Mouse (Mus musculus): ENCODE data around the gene Kcnj12.

Gene Kcnj12

GRCm38 (mm10) chr11:61025594-61025993 lies 3.2 kb downstream of the Kcnj12 start:
- DNase-seq (ENCODE audit: low spot score) = no peak

DNA sequence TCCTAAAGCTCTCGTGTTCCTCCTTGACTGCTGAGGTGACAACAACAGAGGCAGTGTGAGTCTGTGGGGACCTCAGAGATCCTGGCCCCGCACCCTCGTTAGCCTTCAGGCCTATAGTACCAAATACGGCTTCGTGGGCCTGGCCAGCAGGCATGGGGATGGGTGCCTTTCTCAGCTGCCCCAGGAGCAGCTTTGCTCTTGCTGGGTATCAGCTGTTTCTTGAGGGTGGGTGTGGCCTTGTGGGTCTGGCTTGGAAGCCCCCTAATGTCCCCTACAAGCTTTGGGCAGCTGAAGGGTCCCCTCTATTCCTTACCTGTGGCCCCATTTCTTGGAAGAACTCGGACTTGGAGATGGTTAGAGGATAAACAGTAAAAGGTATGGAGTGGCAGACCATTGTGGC lies 4.0 kb downstream of the Kcnj12 start:
- no peak for DNase-seq (ENCODE audit: low spot score)

- no peak for DNase-seq (ENCODE audit: low spot score)
These were observed 4.8 kb downstream of the Kcnj12 start for GRCm38 (mm10) chr11:61027160-61027559.

DNA sequence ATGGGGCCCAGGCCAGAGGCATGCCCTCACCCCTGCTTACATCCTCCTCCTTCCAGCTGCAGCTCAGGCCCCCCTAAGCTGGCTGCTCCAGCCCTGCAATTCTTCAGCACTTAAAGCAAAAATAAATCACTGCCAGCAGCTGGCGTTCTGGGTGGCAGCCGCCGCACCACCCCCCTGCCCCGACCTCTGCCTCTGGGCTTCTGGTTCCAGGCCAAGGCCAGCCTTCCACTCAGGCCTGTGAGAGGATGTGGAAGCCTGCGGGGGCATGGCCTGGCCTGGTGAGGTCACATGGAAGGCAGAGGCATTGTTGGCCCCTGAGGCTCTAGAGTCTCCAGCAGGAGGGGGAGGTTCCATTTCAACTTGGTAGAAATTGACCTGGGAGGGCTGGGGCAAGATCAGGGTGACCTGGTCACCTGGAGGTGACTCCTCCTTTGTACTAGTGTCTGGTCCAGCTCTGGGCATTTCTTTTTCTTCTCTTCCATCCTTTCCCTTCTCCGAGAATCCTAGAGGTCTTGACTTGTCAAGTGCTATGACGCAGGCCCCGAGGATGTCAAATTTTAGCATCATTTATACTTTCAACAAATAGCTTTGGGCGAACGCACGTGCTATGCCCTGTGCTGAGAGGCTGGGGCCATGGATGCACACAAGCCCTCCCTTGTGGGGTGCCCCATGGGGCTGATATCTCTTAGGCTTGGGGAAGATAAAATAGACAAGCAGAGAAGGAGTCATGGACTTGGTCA lies 6.0 kb downstream of the Kcnj12 start:
- no peak for DNase-seq (ENCODE audit: low spot score)

GRCm38 (mm10) chr11:61029116-61029740 lies 6.9 kb downstream of the Kcnj12 start:
- no peak for DNase-seq (ENCODE audit: low spot score)

DNA sequence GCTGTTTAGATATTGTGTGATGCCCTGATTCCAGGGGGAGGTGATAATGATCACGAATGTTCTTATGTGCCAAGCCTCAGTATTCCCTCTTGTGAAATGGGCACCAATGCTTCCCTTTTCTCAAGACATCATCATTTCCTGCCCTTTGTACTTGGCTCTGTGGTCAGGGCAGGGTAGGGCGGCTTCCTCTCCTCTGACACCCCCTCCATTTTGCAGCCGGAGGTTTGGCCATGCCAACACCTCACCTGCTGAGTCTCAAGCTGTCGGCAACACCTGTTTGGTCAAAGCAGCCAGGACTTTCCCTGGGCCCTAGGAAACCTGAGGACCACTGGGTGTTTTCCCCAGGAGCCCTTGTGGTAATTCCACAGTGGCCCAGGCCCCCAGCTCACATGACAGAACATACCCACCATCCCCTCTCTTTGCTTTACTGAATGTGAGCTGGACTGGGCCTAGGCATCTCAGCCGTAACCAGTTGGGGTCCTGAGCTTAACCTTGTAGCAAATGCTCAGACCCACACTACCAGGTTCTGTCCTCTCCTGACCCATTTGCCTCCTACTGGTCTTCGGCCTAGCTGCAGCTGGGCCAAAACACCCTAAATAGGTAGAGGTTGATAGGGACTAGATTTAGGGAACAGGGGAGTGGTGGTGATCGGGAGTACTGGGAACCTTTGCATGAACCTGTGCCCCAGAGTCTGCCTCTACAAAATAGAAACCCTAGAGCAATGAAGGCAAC lies 7.7 kb downstream of the Kcnj12 start:
- DNase-seq (ENCODE audit: low spot score) = no peak

- DNase-seq (ENCODE audit: low spot score) = no peak
These were observed 8.8 kb downstream of the Kcnj12 start for GRCm38 (mm10) chr11:61031137-61031536.

DNA sequence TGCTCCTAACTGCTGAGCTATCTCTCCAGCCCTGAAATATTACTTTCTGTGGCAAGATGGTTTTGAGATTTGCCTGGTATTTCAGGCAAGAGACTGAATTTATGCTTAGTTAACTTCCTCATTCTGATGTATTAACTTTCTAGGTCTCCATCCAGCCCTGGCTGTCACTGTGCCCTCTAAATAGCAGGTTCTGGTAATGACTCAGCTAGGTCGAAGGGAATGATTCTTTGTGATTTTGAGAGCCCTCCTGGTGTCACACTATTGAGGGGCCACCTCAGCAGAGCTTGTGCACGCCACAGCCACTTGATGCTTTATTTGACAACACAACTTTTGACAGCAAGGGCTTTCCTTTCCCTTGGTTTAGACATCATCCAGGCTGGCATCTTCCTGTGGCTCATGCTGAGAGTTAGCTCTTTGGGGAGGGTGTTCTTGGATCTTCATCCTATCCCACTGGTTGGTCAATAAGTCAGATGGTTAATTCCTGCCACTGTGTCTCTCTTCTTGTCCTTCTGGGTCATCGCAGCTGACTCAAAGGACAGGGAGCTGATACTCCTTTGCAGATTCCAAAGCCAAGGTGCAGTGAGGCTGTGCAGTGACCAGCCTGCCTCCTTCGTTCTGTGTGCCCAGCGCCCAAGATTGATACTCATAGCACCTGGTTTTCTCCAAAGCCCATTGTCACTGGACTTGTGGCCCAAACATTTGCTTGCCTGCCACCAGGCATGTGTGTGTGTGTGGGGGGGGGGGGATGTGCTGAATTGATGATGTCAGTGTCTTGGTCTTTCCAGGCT lies 9.5 kb downstream of the Kcnj12 start:
- no peak for DNase-seq (ENCODE audit: low spot score)

DNA sequence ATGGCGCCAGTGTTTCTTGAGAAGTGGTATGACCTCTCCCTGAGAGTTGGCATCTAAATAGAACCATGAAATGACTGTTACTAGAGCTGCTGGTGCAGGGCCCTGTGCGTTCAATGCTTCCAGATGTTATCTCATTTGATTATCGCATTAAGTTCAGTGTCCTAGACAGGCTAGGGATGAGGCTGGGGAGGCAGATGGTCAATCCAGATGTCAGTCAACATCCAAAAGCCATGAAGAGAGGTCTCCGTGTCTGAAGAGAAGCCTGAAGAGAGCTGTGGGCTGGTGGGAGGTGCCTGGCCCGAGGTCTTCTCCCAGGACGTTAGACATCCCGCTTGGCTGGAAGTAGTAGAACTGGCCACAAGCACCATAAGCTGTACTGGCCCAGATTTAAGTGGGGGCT lies 10.1 kb downstream of the Kcnj12 start:
- DNase-seq (ENCODE audit: low spot score) = no peak

DNA sequence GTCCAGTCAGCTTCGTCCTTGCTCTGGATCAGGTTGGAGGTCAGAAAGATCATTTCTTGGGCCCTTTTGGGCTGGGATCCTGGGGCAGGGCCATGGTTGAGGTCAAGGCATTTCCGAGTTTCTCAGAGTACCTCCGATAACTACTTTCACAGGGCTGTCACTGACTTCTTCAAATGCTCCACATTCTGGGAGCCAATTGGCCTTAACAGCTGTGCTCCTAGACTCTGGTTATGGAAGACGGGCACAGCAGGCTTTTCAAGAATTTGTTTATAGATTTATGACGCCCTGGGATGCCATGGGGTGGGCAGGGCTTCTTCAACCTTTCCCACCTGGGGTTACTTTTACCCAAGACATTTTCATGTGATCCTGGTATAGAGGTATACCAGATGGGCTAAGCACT lies 10.8 kb downstream of the Kcnj12 start:
- no peak for DNase-seq (ENCODE audit: low spot score)

DNA sequence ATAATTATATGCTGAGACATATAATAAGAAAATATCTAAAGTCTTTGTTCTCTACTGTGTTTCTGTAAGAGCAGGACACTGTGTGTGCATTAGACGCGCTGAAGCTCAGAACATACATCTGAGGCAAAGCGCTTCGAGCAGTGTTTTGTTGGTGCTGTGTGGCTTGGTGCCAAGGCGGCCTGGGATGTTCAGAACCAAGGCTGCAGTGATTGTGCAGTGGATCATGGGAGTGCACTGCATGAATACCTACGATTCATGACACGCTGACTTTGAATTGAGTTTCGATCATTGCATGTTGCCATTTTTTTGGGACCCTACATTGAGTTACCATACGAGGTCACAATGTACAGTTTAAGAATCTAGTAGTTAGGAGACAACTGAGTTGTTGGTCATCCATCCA lies 14.3 kb downstream of the Kcnj12 start:
- DNase-seq (ENCODE audit: low spot score) = no peak

DNA sequence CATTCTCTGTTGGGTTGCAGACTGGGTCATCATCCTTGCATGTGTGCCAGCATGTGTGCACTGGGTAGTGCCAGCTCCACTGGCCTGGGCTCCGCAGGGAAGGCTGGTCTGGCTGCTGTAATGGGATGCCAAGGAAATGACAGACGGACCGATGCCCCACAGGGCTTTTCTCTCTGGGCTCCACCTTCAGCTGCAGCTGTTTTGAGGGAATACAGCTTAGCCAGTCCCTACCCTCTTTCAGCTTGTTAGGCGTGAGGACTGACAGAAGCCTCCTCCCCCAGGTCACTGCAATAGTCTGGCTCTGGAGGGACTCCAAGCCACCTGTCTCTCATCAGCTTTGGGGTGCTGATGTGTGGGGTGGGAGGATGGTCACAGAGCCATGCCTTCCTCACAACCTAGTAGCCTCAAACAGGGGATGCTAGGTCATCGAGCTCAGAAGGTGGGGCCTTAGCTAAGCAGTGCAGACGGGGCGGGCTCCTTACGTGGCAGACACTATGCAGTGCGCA lies 16.0 kb downstream of the Kcnj12 start:
- no peak for DNase-seq (ENCODE audit: low spot score)

DNA sequence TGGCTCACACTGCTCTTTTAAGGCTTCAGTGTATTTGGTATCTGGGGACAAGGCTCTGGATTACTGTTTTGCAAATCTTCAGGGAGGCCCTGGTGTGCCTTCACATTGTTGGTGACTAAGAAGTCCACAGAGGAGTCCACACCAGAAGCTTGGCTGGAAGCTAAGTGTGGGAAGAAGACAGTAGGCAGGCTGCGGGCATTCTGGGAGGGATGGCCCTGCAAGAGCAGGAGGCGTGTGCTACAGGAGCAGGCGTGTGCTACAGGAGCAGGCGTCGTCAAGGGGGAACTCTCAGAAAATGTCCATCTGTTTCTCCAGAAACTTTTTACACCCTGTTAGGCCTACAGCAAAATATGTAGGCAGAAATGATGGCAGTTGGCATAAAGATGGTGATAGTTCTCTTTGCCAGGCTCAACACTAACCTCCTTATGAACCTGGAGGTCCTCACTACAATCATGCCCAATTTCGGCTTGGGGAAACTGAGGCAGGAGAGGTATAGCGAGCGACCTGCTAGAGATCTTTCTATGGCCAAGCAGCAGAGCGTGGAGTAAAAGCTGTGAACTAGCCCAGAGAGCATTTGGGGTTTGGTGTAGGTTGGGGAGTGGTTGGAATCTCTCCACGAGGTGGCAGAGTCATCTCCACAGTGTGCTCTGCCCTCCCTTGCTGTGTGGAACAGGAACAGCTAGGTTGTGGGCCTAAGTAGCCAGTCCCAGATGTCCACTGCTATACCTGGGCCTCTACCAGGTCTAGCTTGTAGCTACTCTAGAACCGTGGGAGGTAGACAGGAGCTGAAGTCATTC lies 18.7 kb downstream of the Kcnj12 start:
- DNase-seq (ENCODE audit: low spot score) = peak; percentile 38

DNA sequence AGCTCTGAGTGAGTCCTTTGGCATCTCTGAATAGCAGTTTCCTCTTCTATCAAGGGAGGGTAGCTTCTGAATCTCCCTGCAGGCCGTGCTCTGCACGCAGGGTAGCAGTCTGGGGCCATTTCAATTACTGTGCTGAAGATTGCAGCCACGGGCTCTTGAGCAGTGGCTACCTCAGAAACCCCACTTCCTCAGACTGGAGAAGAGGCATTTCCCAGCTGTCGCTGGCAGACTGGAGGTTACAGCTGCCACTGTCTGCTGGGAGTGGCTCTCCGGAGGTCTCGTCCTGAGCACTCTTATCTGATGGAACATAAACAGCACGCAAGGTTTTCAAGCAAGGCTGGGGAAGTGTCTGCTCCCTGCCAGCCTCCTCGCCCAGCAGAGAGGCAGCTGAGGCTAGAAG lies 20.2 kb downstream of the Kcnj12 start:
- DNase-seq (ENCODE audit: low spot score) = no peak

DNA sequence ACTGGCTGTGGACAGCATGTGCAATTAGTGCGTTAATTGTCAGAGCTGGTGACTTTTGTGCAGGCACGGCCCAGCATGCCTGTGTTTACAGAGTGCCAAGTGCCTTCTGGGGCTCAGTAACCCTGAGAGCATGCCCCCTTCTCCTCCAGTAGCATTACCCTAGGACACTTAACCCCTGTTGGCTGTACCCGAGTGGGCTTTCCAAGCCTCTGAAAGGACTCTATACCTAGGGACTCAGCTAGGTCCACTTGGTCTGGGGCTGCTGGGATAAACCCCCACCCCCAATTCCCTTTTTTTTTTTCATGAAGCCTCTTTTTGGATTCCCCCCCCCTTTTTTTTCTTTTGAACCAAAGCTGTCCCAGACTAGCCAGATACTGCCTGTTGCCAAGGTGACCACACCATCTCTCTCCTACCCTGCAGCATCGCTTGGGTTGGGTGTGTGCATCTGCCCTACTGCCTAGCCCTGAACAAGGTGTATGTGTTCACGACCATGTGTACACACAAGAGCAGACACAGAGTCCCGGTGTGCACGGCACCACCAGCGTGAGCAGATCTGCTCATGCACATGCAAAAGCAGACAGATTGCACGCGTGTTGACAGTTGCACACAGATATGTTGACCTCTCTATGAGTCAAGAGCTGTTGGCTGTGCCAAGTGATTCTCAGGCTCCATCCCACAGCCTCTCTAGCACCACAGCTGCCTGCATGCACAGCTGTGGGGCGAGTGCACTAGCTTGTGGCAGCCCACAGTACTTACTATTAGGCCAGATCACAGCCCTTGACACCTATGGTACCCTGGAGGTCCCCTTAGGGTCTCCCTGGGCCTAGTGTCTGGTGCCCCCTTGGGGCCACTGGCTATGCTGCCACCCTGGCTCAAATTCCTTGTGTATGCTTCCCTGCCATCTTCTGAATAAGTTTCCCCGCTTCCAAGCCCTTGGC lies 21.0 kb downstream of the Kcnj12 start:
- no peak for DNase-seq (ENCODE audit: low spot score)

DNA sequence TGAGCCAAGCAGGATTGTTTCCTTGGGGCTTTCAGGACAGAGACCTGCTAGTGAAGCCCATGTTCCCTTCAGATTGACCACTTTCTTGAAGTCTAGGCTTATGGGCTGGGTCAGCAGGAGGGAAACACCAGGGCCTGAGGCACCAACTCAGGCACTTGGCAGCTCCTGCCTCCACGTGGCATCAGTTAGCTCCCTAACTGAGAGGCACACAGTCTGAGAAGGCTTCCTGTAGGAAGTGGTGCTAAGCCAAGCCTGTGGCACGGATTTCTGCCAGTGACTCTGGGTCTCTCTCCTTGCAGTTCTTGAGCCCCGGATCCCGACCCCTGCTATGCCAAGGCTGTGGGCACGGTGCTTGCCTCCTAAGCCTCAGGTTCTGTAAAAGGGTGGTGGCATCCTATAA lies 22.4 kb downstream of the Kcnj12 start:
- no peak for DNase-seq (ENCODE audit: low spot score)

DNA sequence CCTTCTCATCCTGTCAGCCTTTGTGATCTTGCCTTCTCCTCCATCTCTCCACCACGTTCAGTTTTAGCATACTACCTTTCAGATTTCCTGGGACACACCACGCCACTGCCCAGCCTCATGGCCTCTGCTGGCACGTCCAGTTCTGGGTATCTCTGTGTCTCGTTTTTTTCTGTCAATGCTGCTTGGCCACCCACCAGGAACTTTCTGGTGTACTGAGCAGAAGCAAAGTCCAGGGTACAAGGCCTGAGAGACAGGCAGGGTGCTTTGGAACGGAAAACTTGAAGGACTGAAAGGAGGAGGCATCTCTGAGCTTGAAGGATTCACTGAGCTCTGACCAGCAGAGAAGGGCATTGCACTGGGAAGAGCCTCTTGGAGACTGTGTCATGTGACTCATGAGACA lies 25.1 kb downstream of the Kcnj12 start:
- no peak for DNase-seq (ENCODE audit: low spot score)

GRCm38 (mm10) chr11:61051151-61051550 lies 28.8 kb downstream of the Kcnj12 start:
- no peak for DNase-seq (ENCODE audit: low spot score)

- no peak for DNase-seq (ENCODE audit: low spot score)
These were observed 34.5 kb downstream of the Kcnj12 start for GRCm38 (mm10) chr11:61056871-61057270.

Measured in left cerebral cortex, adult 11 months (tissue).